Mouse (Mus musculus) midbrain, embryonic 16.5 days (tissue): ENCODE results near the gene Pus1. TPM values are rescaled to one million over a fixed set of nuclear protein-coding genes. Genes with fewer than 3 reads are reported as not detected.
"Not testable (repeated sequence)": the region's sequence is repeated elsewhere in the genome, so short reads cannot be mapped to it uniquely, and the experiment has no call there.

Source experiments
- ATAC-seq: fragments of 200-750 bp; cut with Nextera tagmentation; 2 replicates; pipeline ENCODE4 v1.8.0; 2017; ENCODE audit warnings: moderate TSS enrichment
- H3K27ac ChIP-seq: fragments of 300-500 bp; sonication (generic); 2 replicates; pipeline ENCODE4 v1.5.1; 2014; ENCODE audit warnings: mild to moderate bottlenecking, low read length, mixed read lengths
- H3K27me3 ChIP-seq: fragments of 300-500 bp; sonication (generic); 2 replicates; pipeline ENCODE4 v1.6.1; 2014; ENCODE audit warnings: low read depth, low read length, mixed read lengths; ENCODE audit not compliant: control insufficient read depth, insufficient read depth
- H3K36me3 ChIP-seq: fragments of 300-500 bp; sonication (generic); 2 replicates; pipeline ENCODE4 v1.6.1; 2014; ENCODE audit warnings: mild to moderate bottlenecking, low read length, moderate library complexity, mixed read lengths; ENCODE audit not compliant: control insufficient read depth, insufficient read depth
- H3K4me1 ChIP-seq: fragments of 300-500 bp; sonication (generic); 2 replicates; pipeline ENCODE4 v1.6.1; 2014; ENCODE audit warnings: mild to moderate bottlenecking, low read length, mixed read lengths; ENCODE audit not compliant: control insufficient read depth, insufficient read depth
- H3K4me2 ChIP-seq: fragments of 300-500 bp; sonication (generic); 2 replicates; pipeline ENCODE4 v1.6.1; 2014; ENCODE audit warnings: mild to moderate bottlenecking, low read length, mixed read lengths
- H3K4me3 ChIP-seq: fragments of 300-500 bp; sonication (generic); 2 replicates; pipeline ENCODE4 v1.5.1; 2014; ENCODE audit warnings: low read depth, mild to moderate bottlenecking, low read length, moderate library complexity, mixed read lengths
- H3K9ac ChIP-seq: fragments of 300-500 bp; sonication (generic); 2 replicates; pipeline ENCODE4 v1.6.1; 2014; ENCODE audit warnings: low read depth, low read length, mixed read lengths
- H3K9me3 ChIP-seq: fragments of 300-500 bp; sonication (generic); replicated peaks from 2 replicates; pipeline ENCODE4 v1.6.1; 2014; ENCODE audit warnings: mild to moderate bottlenecking, low read length, mixed read lengths; ENCODE audit not compliant: control insufficient read depth, poor library complexity, severe bottlenecking
- whole genome bisulfite sequencing: fragments of 180-500 bp; shearing (Covaris S2); extraction: QIAGEN DNeasy Blood & Tissue Kit; methylation state at CpG from one replicate; pipeline ENCODE4 v1.1.7; 2014; 5-methylcytosine and 5-hydroxymethylcytosine counted together
- polyA plus RNA-seq: library from polyadenylated mRNA; unstranded; fragments of >200 nt; fragmentation: Nextera tagmentation; extraction: Ambion mirVana; gene quantifications from 2 replicates; pipeline ENCODE4 v1.2.1, GENCODE M21; 2015

The Pus1 gene
- polyA plus RNA-seq, 1 experiment from 2014 or later = 18.6 TPM

GRCm38 (mm10) chr5:110772945-110773344 lies 7.5 kb downstream of the Pus1 start:
- H3K9me3 ChIP-seq, H3K27me3 ChIP-seq, H3K4me3 ChIP-seq, H3K4me2 ChIP-seq, H3K9ac ChIP-seq, ATAC-seq, H3K27ac ChIP-seq: not testable (repeated sequence)
- H3K36me3 ChIP-seq = peaks cover 12% of the 10 kb centered on the region
- WGBS = 93% methylated on average over 9 of the region's 10 CpGs
- peaks cover 16% of the 10 kb centered on the region for H3K4me1 ChIP-seq

GRCm38 (mm10) chr5:110770448-110771158 lies 9.9 kb downstream of the Pus1 start, which contains the start of gene Ep400:
Gene Ep400, minus strand, starts transcription at chr5:110770717.
- Histone ChIP-seq H3K27me3 (no peaks in the 10 kb centered on the region), H3K4me3 (peak within 1 kb of the TSS; percentile 94), H3K4me2 (peak within 1 kb of the TSS; percentile 76), H3K27ac (peak within 1 kb of the TSS; percentile 93), H3K9ac (peak within 1 kb of the TSS; percentile 90), H3K36me3 (peaks cover 12% of the 10 kb centered on the region), H3K9me3 (no peaks in the 10 kb centered on the region), H3K4me1 (peaks cover 20% of the 10 kb centered on the region)
- WGBS = under 1% methylated on average over 67 of the region's 83 CpGs
- ATAC-seq = peak; percentile 98

- peak; percentile 71 for ATAC-seq
- Histone ChIP-seq H3K27me3 (no peaks in the 10 kb centered on the region), H3K9ac (peak overlapping the region; percentile 90), H3K4me2 (peak overlapping the region; percentile 76), H3K4me1 (peaks cover 20% of the 10 kb centered on the region), H3K36me3 (peaks cover 9% of the 10 kb centered on the region), H3K9me3 (no peaks in the 10 kb centered on the region), H3K4me3 (peak overlapping the region; percentile 94), H3K27ac (peak overlapping the region; percentile 93)
- WGBS = 0% methylated on average over 40 of the region's 58 CpGs
Observed at GRCm38 (mm10) chr5:110770031-110770445, 10.4 kb downstream of the Pus1 start.

- peaks cover 20% of the 10 kb centered on the region for H3K4me1 ChIP-seq
- peaks cover 2% of the 10 kb centered on the region; the same call in 1 of the 2 replicates for H3K36me3 ChIP-seq
- H3K27ac ChIP-seq = no peak overlapping the region
- 66% methylated on average over 4 of the region's 4 CpGs for WGBS
- H3K27me3 ChIP-seq = no peaks in the 10 kb centered on the region
- ATAC-seq = no peak
- no peaks in the 10 kb centered on the region for H3K9me3 ChIP-seq
- peak overlapping the region; percentile 76 for H3K4me2 ChIP-seq
- H3K9ac ChIP-seq = peak overlapping the region; percentile 90; the same call in 1 of the 2 replicates
- peak overlapping the region; percentile 94 for H3K4me3 ChIP-seq
Observed at GRCm38 (mm10) chr5:110769272-110769671, 11.2 kb downstream of the Pus1 start.

- 96% methylated on average over 8 of the region's 8 CpGs for WGBS
- H3K27ac ChIP-seq = no peak overlapping the region
- no peak overlapping the region for H3K9ac ChIP-seq
- no peak for ATAC-seq
- peaks cover 12% of the 10 kb centered on the region for H3K4me1 ChIP-seq
- no peaks in the 10 kb centered on the region for H3K27me3 ChIP-seq
- no peaks in the 10 kb centered on the region for H3K36me3 ChIP-seq
- H3K4me2 ChIP-seq = no peak overlapping the region
- H3K4me3 ChIP-seq = no peak overlapping the region
- H3K9me3 ChIP-seq = no peaks in the 10 kb centered on the region
Observed at GRCm38 (mm10) chr5:110763890-110764289, 16.6 kb downstream of the Pus1 start.

- no peak overlapping the region for H3K27ac ChIP-seq
- WGBS = 73% methylated on average over 1 of the region's 1 CpGs
- no peak for ATAC-seq
Observed at GRCm38 (mm10) chr5:110745021-110745420, 35.4 kb downstream of the Pus1 start.

GRCm38 (mm10) chr5:110739496-110740275 lies 40.8 kb downstream of the Pus1 start:
- no peak for ATAC-seq
- H3K27me3 ChIP-seq = no peaks in the 10 kb centered on the region
- H3K9me3 ChIP-seq = no peaks in the 10 kb centered on the region
- no peak overlapping the region for H3K4me3 ChIP-seq
- peaks cover 16% of the 10 kb centered on the region for H3K36me3 ChIP-seq
- no peak overlapping the region for H3K27ac ChIP-seq
- no peak overlapping the region for H3K9ac ChIP-seq
- no peaks in the 10 kb centered on the region for H3K4me1 ChIP-seq
- 98% methylated on average over 7 of the region's 7 CpGs for WGBS
- no peak overlapping the region for H3K4me2 ChIP-seq

More at GRCm38 (mm10) chr5:110745021-110745420, 35.4 kb downstream of the Pus1 start:
- Histone ChIP-seq H3K4me2 (no peak overlapping the region), H3K4me3 (no peak overlapping the region), H3K9me3 (no peaks in the 10 kb centered on the region), H3K36me3 (peaks cover under 1% of the 10 kb centered on the region; the same call in 1 of the 2 replicates), H3K27me3 (no peaks in the 10 kb centered on the region), H3K9ac (no peak overlapping the region), H3K4me1 (no peaks in the 10 kb centered on the region)

GRCm38 (mm10) chr5:110735606-110736005 lies 44.9 kb downstream of the Pus1 start:
- ATAC-seq = no peak
- no peaks in the 10 kb centered on the region for H3K4me1 ChIP-seq
- no peak overlapping the region for H3K4me2 ChIP-seq
- no peaks in the 10 kb centered on the region for H3K9me3 ChIP-seq
- peaks cover 23% of the 10 kb centered on the region for H3K36me3 ChIP-seq
- H3K27me3 ChIP-seq = no peaks in the 10 kb centered on the region
- H3K4me3 ChIP-seq = no peak overlapping the region
- H3K27ac ChIP-seq = no peak overlapping the region
- H3K9ac ChIP-seq = no peak overlapping the region
- WGBS = 92% methylated on average over 1 of the region's 1 CpGs
